Mouse (Mus musculus) MEL (cell line): ENCODE results near the gene Rnf126. TPM values are rescaled to one million over a fixed set of nuclear protein-coding genes. Genes with fewer than 3 reads are reported as not detected.
A peak's percentile ranks its signal among the peaks of the same experiment; 100 is the strongest.

Experiments
- DNase-seq: peaks from one replicate; pipeline ENCODE4 v3.0.0; 2011; ENCODE audit warnings: low read depth, low spot score
- H3K27ac ChIP-seq: 2 replicates; pipeline ENCODE4 v1.5.1; 2012; ENCODE audit warnings: low read depth, mild to moderate bottlenecking, control low read depth, low read length, moderate library complexity; ENCODE audit not compliant: control insufficient read depth
- H3K27me3 ChIP-seq, 2 experiments: fragments of 150-350 bp in 1 of 2; sonication (generic) in 1 of 2; 2 replicates each; pipeline ENCODE4 v1.6.1; 2012; ENCODE audit warnings: low read length in 2 of 2, mild to moderate bottlenecking in 2 of 2, improper control_type of control experiment in 1 of 2, moderate library complexity in 1 of 2; ENCODE audit not compliant: insufficient read depth in 2 of 2, control insufficient read depth in 1 of 2
- H3K36me3 ChIP-seq, 2 experiments: 2 replicates each; pipeline ENCODE4 v1.6.1; 2012 to 2014; ENCODE audit warnings: low read length in 2 of 2, improper control_type of control experiment in 1 of 2, inconsistent platforms in 1 of 2, mild to moderate bottlenecking in 1 of 2; ENCODE audit not compliant: insufficient read depth in 2 of 2, control insufficient read depth in 1 of 2
- H3K4me1 ChIP-seq, 2 experiments: fragments of 150-350 bp in 1 of 2; sonication (generic) in 1 of 2; 2 replicates each; pipeline ENCODE4 v1.6.1; 2012; ENCODE audit warnings: low read length in 2 of 2, improper control_type of control experiment in 1 of 2, mild to moderate bottlenecking in 1 of 2; ENCODE audit not compliant: insufficient read depth in 2 of 2, control insufficient read depth in 1 of 2
- H3K4me3 ChIP-seq, 2 experiments: fragments of 150-350 bp in 1 of 2; sonication (generic) in 1 of 2; 2 replicates each; pipeline ENCODE4 v1.5.1; 2012; ENCODE audit warnings: low read depth in 2 of 2, low read length in 2 of 2, mild to moderate bottlenecking in 2 of 2, moderate library complexity in 2 of 2, control low read depth in 1 of 2, improper control_type of control experiment in 1 of 2; ENCODE audit not compliant: control insufficient read depth in 1 of 2, insufficient read depth in 1 of 2
- H3K79me2 ChIP-seq: 2 replicates; pipeline ENCODE4 v1.6.1; 2012; ENCODE audit warnings: mild to moderate bottlenecking, low read length, moderate library complexity; ENCODE audit not compliant: control insufficient read depth, poor library complexity, insufficient read depth
- H3K9ac ChIP-seq: 2 replicates; pipeline ENCODE4 v1.6.1; 2012; ENCODE audit warnings: low read depth, mild to moderate bottlenecking, control low read depth, low read length, moderate library complexity; ENCODE audit not compliant: control insufficient read depth, poor library complexity, severe bottlenecking
- H3K9me3 ChIP-seq: fragments of 150-350 bp; sonication (generic); replicated peaks from 2 replicates; pipeline ENCODE4 v1.6.1; 2012; ENCODE audit warnings: mild to moderate bottlenecking, low read length, improper control_type of control experiment, moderate library complexity; ENCODE audit not compliant: insufficient read depth
- CHD1 ChIP-seq: IDR thresholded peaks from 2 replicates; pipeline ENCODE4 v1.6.1; 2012; ENCODE audit warnings: low read depth, mild to moderate bottlenecking, inconsistent platforms, low read length, improper control_type of control experiment
- CHD2 ChIP-seq: IDR thresholded peaks from 2 replicates; pipeline ENCODE4 v1.6.1; 2011; ENCODE audit warnings: low read length, improper control_type of control experiment
- CTCF ChIP-seq, 3 experiments: IDR thresholded peaks in 2 of 3; conservative IDR thresholded peaks in 1 of 3; 2 replicates each; pipeline ENCODE4 v1.5.1; 2011 to 2012; ENCODE audit warnings: low read length in 3 of 3, low read depth in 2 of 3, mild to moderate bottlenecking in 2 of 3, improper control_type of control experiment in 1 of 3, inconsistent platforms in 1 of 3, mixed read lengths in 1 of 3, moderate library complexity in 1 of 3; ENCODE audit not compliant: control insufficient read depth in 1 of 3, insufficient read depth in 1 of 3, poor library complexity in 1 of 3, severe bottlenecking in 1 of 3
- ELF1 ChIP-seq: IDR thresholded peaks from 2 replicates; pipeline ENCODE4 v1.6.1; 2014; ENCODE audit warnings: low read depth, mild to moderate bottlenecking, inconsistent platforms, low read length, improper control_type of control experiment, moderate library complexity
- GABPA ChIP-seq: IDR thresholded peaks from 2 replicates; pipeline ENCODE4 v1.6.1; 2012; ENCODE audit warnings: low read depth, mild to moderate bottlenecking, inconsistent platforms, low read length, improper control_type of control experiment, moderate library complexity
- JUND ChIP-seq: IDR thresholded peaks from 2 replicates; pipeline ENCODE4 v1.6.1; 2011; ENCODE audit warnings: low read depth, mild to moderate bottlenecking, improper control_type of control experiment, low read length
- KAT2A ChIP-seq: conservative IDR thresholded peaks from 2 replicates; pipeline ENCODE4 v1.6.1; 2012; ENCODE audit warnings: low read depth, low read length, improper control_type of control experiment, inconsistent platforms
- MAFK ChIP-seq: IDR thresholded peaks from 2 replicates; pipeline ENCODE4 v1.6.1; 2011; ENCODE audit warnings: low read depth, mild to moderate bottlenecking, low read length, improper control_type of control experiment, borderline replicate concordance
- MEF2A ChIP-seq: IDR thresholded peaks from 2 replicates; pipeline ENCODE4 v1.6.1; 2014; ENCODE audit warnings: low read depth, mild to moderate bottlenecking, inconsistent platforms, low read length, improper control_type of control experiment; ENCODE audit not compliant: poor library complexity, insufficient replicate concordance, severe bottlenecking; ENCODE audit errors: extremely low read depth
- MXI1 ChIP-seq: IDR thresholded peaks from 2 replicates; pipeline ENCODE4 v1.6.1; 2011; ENCODE audit warnings: mild to moderate bottlenecking, low read depth, low read length, improper control_type of control experiment
- MYC ChIP-seq: IDR thresholded peaks from 2 replicates; pipeline ENCODE4 v1.6.1; 2011; ENCODE audit warnings: low read depth, mild to moderate bottlenecking, low read length, improper control_type of control experiment, moderate library complexity
- POLR2A ChIP-seq, 2 experiments: IDR thresholded peaks; 2 replicates each; pipeline ENCODE4 v1.6.1; 2011 to 2012; ENCODE audit warnings: low read length in 2 of 2, mild to moderate bottlenecking in 2 of 2, control low read depth in 1 of 2, improper control_type of control experiment in 1 of 2, low read depth in 1 of 2, moderate library complexity in 1 of 2; ENCODE audit not compliant: control insufficient read depth in 1 of 2, insufficient read depth in 1 of 2, poor library complexity in 1 of 2
- POLR2AphosphoS5 ChIP-seq: IDR thresholded peaks from 2 replicates; pipeline ENCODE4 v1.6.1; 2012; ENCODE audit warnings: low read depth, borderline replicate concordance, mild to moderate bottlenecking, inconsistent platforms, low read length, moderate library complexity, mixed read lengths
- RAD21 ChIP-seq: IDR thresholded peaks from 2 replicates; pipeline ENCODE4 v1.6.1; 2011; ENCODE audit warnings: mild to moderate bottlenecking, low read depth, low read length, improper control_type of control experiment
- SIN3A ChIP-seq: IDR thresholded peaks from 2 replicates; pipeline ENCODE4 v1.6.1; 2012; ENCODE audit warnings: low read length, improper control_type of control experiment, inconsistent platforms
- SMC3 ChIP-seq: IDR thresholded peaks from 2 replicates; pipeline ENCODE4 v1.6.1; 2011; ENCODE audit warnings: low read depth, low read length, improper control_type of control experiment
- TAL1 ChIP-seq: IDR thresholded peaks from 2 replicates; pipeline ENCODE4 v1.6.1; 2012; ENCODE audit warnings: mild to moderate bottlenecking, inconsistent platforms, low read length, moderate library complexity, mixed read lengths
- TBP ChIP-seq: IDR thresholded peaks from 2 replicates; pipeline ENCODE4 v1.8.0; 2011; ENCODE audit warnings: low read depth, low read length, improper control_type of control experiment
- TCF12 ChIP-seq: IDR thresholded peaks from 2 replicates; pipeline ENCODE4 v1.6.1; 2014; ENCODE audit warnings: low read depth, mild to moderate bottlenecking, inconsistent platforms, low read length, improper control_type of control experiment, moderate library complexity
- USF1 ChIP-seq: IDR thresholded peaks from 2 replicates; pipeline ENCODE4 v1.6.1; 2014; ENCODE audit warnings: low read depth, mild to moderate bottlenecking, inconsistent platforms, low read length, improper control_type of control experiment, moderate library complexity
- ZKSCAN1 ChIP-seq: IDR thresholded peaks from 2 replicates; pipeline ENCODE4 v1.6.1; 2012; ENCODE audit warnings: low read depth, mild to moderate bottlenecking, inconsistent platforms, low read length, improper control_type of control experiment, moderate library complexity
- ZMIZ1 ChIP-seq: IDR thresholded peaks from 2 replicates; pipeline ENCODE4 v1.6.1; 2012; ENCODE audit warnings: low read depth, mild to moderate bottlenecking, inconsistent platforms, low read length, improper control_type of control experiment, moderate library complexity
- polyA plus RNA-seq, 2 experiments: library from polyadenylated mRNA; stranded (reverse) in 1 of 2; unstranded in 1 of 2; fragments of >175 nt in 1 of 2; fragments of >200 nt in 1 of 2; gene quantifications; 2 replicates each; pipeline versions ENCODE4 v1.2.1 to v1.2.4; 2012; ENCODE audit warnings: low replicate concordance in 2 of 2, low read depth in 1 of 2; ENCODE audit not compliant: insufficient read length in 2 of 2, insufficient read depth in 1 of 2, missing spikeins in 1 of 2
- total RNA-seq: library from RNA; depleted of rRNA; stranded (reverse); fragments of 300-350 nt; gene quantifications from 2 replicates; pipeline ENCODE4 v1.2.3, GENCODE M21; 2012

The Rnf126 gene
- total and polyA plus RNA-seq, 3 experiments, result 84.8 to 184 (median 174) TPM

GRCm38 (mm10) chr10:79778006-79778405, 11.3 kb upstream of the Rnf126 start:
- Histone ChIP-seq H3K27me3 (no peaks in the 10 kb centered on the region), H3K4me1 (peaks cover 0 to 8% of the 10 kb centered on the region in 2 experiments; a peak in 1 of 4 replicates), H3K79me2 (no peaks in the 10 kb centered on the region), H3K9me3 (no peaks in the 10 kb centered on the region), H3K9ac (no peak overlapping the region), H3K4me3 (peak overlapping the region in 1 of 2 experiments; percentile 72; a peak in 1 of 4 replicates)
- DNase-seq, result no peak
- no peak for TF ChIP-seq CTCF (IDR thresholded peaks at IDR 0.05 in 2 of 3, conservative IDR thresholded peaks at IDR 0.05 in 1 of 3; ENCODE audit: control insufficient read depth in 1 of 3, insufficient read depth in 1 of 3, low read depth in 2 of 3, low read length in 3 of 3, poor library complexity in 1 of 3, severe bottlenecking in 1 of 3)
- no peak for TF ChIP-seq TAL1
- TF ChIP-seq USF1, result no peak
- no peak for TF ChIP-seq TCF12
- TF ChIP-seq, all 39 proteins: peak for 0
- Histone ChIP-seq H3K27ac (no peak overlapping the region), H3K36me3 (no peaks in the 10 kb centered on the region)

DNA sequence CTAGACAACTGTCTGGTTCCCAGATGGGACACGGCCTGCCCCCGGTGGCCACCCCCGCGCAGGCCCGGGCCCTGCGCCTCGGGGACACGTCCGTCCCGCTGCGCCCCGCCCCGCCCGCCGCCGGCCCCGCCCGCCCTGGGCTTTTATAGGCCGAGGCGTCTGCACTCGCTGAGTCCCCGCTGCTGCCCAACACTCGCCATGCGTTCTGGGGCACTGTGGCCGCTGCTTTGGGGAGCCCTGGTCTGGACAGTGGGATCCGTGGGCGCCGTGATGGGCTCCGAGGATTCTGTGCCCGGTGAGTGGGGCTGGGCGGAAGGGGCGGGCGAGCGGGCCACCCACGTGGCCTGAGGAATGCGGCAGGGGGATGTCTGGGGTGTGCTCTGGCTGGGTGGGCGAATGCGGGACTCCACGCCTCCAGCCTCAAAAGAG, 10.4 kb upstream of the Rnf126 start, which contains the start of gene Fstl3:
Gene Fstl3, plus strand, starts transcription at position 170 of the 429 bp plus-strand sequence.
- H3K9ac ChIP-seq, result peak within 1 kb of the TSS; percentile 67
- H3K27ac ChIP-seq, result no peak within 1 kb of the TSS
- peaks cover 0 to 8% of the 10 kb centered on the region in 2 experiments; a peak in 1 of 4 replicates for H3K4me1 ChIP-seq
- peak within 1 kb of the TSS; percentile 35 to 72 for H3K4me3 ChIP-seq
- H3K79me2 ChIP-seq, result no peaks in the 10 kb centered on the region
- DNase-seq, result peak; percentile 44
- H3K36me3 ChIP-seq, result no peaks in the 10 kb centered on the region
- no peaks in the 10 kb centered on the region for H3K27me3 ChIP-seq
- TF ChIP-seq CHD2 (no peak), ZMIZ1 (no peak), MYC (no peak), CHD1 (no peak), MAFK (no peak), POLR2A (IDR thresholded peaks at IDR 0.05; ENCODE audit: control insufficient read depth in 1 of 2, insufficient read depth in 1 of 2, low read depth in 1 of 2, low read length in 2 of 2, poor library complexity in 1 of 2) (peak; percentile 28 to 43; a peak in 1 of 4 replicates), ZKSCAN1 (no peak), POLR2AphosphoS5 (no peak), MEF2A (no peak), TBP (no peak), ELF1 (no peak), TCF12 (no peak), SMC3 (no peak), SIN3A (peak; percentile 3; the same call in 1 of the 2 replicates), USF1 (peak; percentile 58), CTCF (IDR thresholded peaks at IDR 0.05 in 2 of 3, conservative IDR thresholded peaks at IDR 0.05 in 1 of 3; ENCODE audit: control insufficient read depth in 1 of 3, insufficient read depth in 1 of 3, low read depth in 2 of 3, low read length in 3 of 3, poor library complexity in 1 of 3, severe bottlenecking in 1 of 3) (no peak), JUND (no peak), MXI1 (peak; percentile 49; the same call in 1 of the 2 replicates), RAD21 (no peak), GABPA (no peak), KAT2A (no peak)
- no peaks in the 10 kb centered on the region for H3K9me3 ChIP-seq
